Mouse (Mus musculus) stomach, postnatal 0 days (tissue): ENCODE results near the gene Hap1.

Experiments
- CTCF ChIP-seq: IDR thresholded peaks from 2 replicates; pipeline ENCODE4 v1.5.1; 2016; ENCODE audit warnings: antibody characterized with exemption, low read depth, mild to moderate bottlenecking, moderate library complexity
- EP300 ChIP-seq: optimal IDR thresholded peaks from 2 replicates; pipeline ENCODE3; 2016; ENCODE audit warnings: antibody characterized with exemption

- TF ChIP-seq CTCF (no peak), EP300 (no peak)
These were observed 22.5 kb upstream of the Hap1 start for GRCm38 (mm10) chr11:100378446-100378845.
